Mouse (Mus musculus) skeletal muscle tissue, postnatal 0 days (tissue): ENCODE results near the gene Mlh1. TPM values are rescaled to one million over a fixed set of nuclear protein-coding genes. Genes with fewer than 3 reads are reported as not detected.

Source experiments
- polyA plus RNA-seq: library from polyadenylated mRNA; unstranded; fragments of >200 nt; fragmentation: Nextera tagmentation; extraction: Ambion mirVana; gene quantifications from 2 replicates; pipeline ENCODE4 v1.2.1, GENCODE M21; 2015

Gene Mlh1
- polyA plus RNA-seq = 12.0 and 15.1 TPM in 2 replicates

DNA sequence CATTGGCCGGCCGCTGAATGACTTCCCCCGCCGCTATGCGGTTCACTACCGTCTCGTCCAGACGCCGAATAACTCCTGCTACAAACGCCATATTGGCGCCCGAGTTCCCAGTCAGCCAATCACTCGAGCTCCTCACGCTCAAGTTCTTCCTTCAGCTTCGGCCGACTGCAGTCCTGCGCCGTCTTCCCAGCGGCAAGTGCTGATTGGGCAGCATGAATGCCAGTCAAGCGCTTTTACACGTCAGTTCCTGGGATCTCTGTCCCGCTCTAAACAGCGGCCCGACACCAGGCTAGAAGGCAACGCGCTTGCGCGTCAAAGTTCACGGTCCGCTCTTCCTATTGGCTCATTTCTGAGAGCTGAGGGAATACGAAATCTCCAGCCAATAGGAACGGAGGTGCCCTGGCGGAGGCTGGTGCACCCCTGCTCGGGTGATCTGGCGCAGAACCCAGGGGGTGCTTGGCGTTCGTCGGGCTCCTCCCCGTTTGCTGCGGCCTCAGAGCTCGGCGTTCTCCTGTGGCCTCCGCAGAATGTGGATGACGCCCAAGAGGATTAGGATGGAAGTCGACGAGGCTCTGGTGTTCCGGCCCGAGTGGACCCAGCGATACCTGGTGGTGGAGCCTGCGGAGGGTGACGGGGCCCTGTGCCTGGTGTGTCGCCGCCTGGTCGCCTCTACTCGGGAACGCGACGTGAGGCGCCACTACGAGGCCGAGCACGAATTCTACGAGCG is at the start of gene Mlh1, which contains the start of gene Epm2aip1:
Mlh1 (minus strand) TSS at position 358 of the 727 bp plus-strand sequence.
Epm2aip1 (plus strand) TSS at position 496 of the 727 bp plus-strand sequence.

GRCm38 (mm10) chr9:111311031-111311842 is 39.6 kb upstream of the Mlh1 start, which contains the start of gene Trank1:
Gene Trank1, plus strand, starts transcription at chr9:111311739.

Other genes with a start within 250 kb of the Mlh1 start
- 0.93 and 1.4 TPM in 2 replicates for gene Ccrl2, start 214.3 kb downstream of the Mlh1 start, polyA plus RNA-seq
- 44.5 and 47.5 TPM in 2 replicates for gene Lrrfip2, start 154.2 kb downstream of the Mlh1 start, polyA plus RNA-seq
- 13.0 and 15.9 TPM in 2 replicates for gene Epm2aip1, start 138 bp upstream of the Mlh1 start, polyA plus RNA-seq
- 0.51 and 0.55 TPM in 2 replicates for gene Trank1, start 39.9 kb upstream of the Mlh1 start, polyA plus RNA-seq
- gene Dclk3, start 167.3 kb upstream of the Mlh1 start, polyA plus RNA-seq = 0.69 and 0.71 TPM in 2 replicates